Mouse (Mus musculus) retina, adult 2 months (tissue): ENCODE data around the gene Tbc1d1.

Experiments used
- DNase-seq: peaks from one replicate; pipeline ENCODE4 v3.0.0-alpha.2; 2012; ENCODE audit warnings: low read depth, low spot score

The Tbc1d1 gene

GRCm38 (mm10) chr5:64155861-64156550 is at the start of gene Tbc1d1:
Tbc1d1 (plus strand) TSS chr5:64156305.
- DNase-seq = no peak

- DNase-seq = no peak
These were observed 48.4 kb upstream of the Tbc1d1 start for GRCm38 (mm10) chr5:64107596-64108289.

GRCm38 (mm10) chr5:64109217-64109616 is 46.9 kb upstream of the Tbc1d1 start:
- no peak for DNase-seq

- no peak for DNase-seq
These were observed 43.7 kb upstream of the Tbc1d1 start for GRCm38 (mm10) chr5:64112360-64112759.

GRCm38 (mm10) chr5:64114210-64114609 is 41.9 kb upstream of the Tbc1d1 start:
- DNase-seq = no peak

- no peak for DNase-seq
These were observed 38.9 kb upstream of the Tbc1d1 start for GRCm38 (mm10) chr5:64117191-64117590.

GRCm38 (mm10) chr5:64125783-64126182 is 30.3 kb upstream of the Tbc1d1 start:
- DNase-seq = no peak

- no peak for DNase-seq
These were observed 24.6 kb upstream of the Tbc1d1 start for GRCm38 (mm10) chr5:64131550-64131949.

GRCm38 (mm10) chr5:64133901-64134300 is 22.2 kb upstream of the Tbc1d1 start:
- DNase-seq = no peak

GRCm38 (mm10) chr5:64136325-64136724 is 19.8 kb upstream of the Tbc1d1 start:
- no peak for DNase-seq

- no peak for DNase-seq
These were observed 15.9 kb upstream of the Tbc1d1 start for GRCm38 (mm10) chr5:64140202-64140601.

- DNase-seq = no peak
These were observed 11.8 kb upstream of the Tbc1d1 start for GRCm38 (mm10) chr5:64144315-64144714.

GRCm38 (mm10) chr5:64146384-64147005 is 9.6 kb upstream of the Tbc1d1 start:
- DNase-seq = no peak

- DNase-seq = no peak
These were observed 6.6 kb upstream of the Tbc1d1 start for GRCm38 (mm10) chr5:64149184-64150127.

GRCm38 (mm10) chr5:64153319-64153718 is 2.8 kb upstream of the Tbc1d1 start:
- DNase-seq = no peak

- no peak for DNase-seq
These were observed 474 bp downstream of the Tbc1d1 start for GRCm38 (mm10) chr5:64156579-64156978.

GRCm38 (mm10) chr5:64157926-64158325 is 1.8 kb downstream of the Tbc1d1 start:
- DNase-seq = no peak

GRCm38 (mm10) chr5:64158501-64158900 is 2.4 kb downstream of the Tbc1d1 start:
- DNase-seq = no peak

GRCm38 (mm10) chr5:64159065-64159780 is 3.1 kb downstream of the Tbc1d1 start:
- DNase-seq = peak; percentile 8

GRCm38 (mm10) chr5:64159781-64160704 is 3.9 kb downstream of the Tbc1d1 start:
- peak; percentile 8 for DNase-seq
